Mouse (Mus musculus) 3134 (cell line): Measurements from ENCODE around the gene Snd1.

Experiments used
- DNase-seq: peaks from one replicate; pipeline ENCODE4 v3.0.0-alpha.2; 2011; ENCODE audit warnings: low spot score; ENCODE audit not compliant: insufficient read length; ENCODE audit errors: extremely low read depth

The Snd1 gene

GRCm38 (mm10) chr6:28588494-28589171 lies 113.7 kb downstream of the Snd1 start:
- no peak for DNase-seq

GRCm38 (mm10) chr6:28592323-28592893 lies 117.5 kb downstream of the Snd1 start:
- no peak for DNase-seq

- no peak for DNase-seq
These were observed 118.8 kb downstream of the Snd1 start for GRCm38 (mm10) chr6:28593708-28594107.

- DNase-seq, result no peak
These were observed 119.8 kb downstream of the Snd1 start for GRCm38 (mm10) chr6:28594759-28595158.

GRCm38 (mm10) chr6:28595231-28595630 lies 120.3 kb downstream of the Snd1 start:
- no peak for DNase-seq

- no peak for DNase-seq
These were observed 122.3 kb downstream of the Snd1 start for GRCm38 (mm10) chr6:28597266-28597665.

GRCm38 (mm10) chr6:28599120-28599519 lies 124.2 kb downstream of the Snd1 start:
- no peak for DNase-seq

GRCm38 (mm10) chr6:28600404-28600803 lies 125.5 kb downstream of the Snd1 start:
- DNase-seq, result no peak

- DNase-seq, result no peak
These were observed 128.5 kb downstream of the Snd1 start for GRCm38 (mm10) chr6:28603401-28603800.

- no peak for DNase-seq
These were observed 128.9 kb downstream of the Snd1 start for GRCm38 (mm10) chr6:28603823-28604222.

GRCm38 (mm10) chr6:28609291-28609690 lies 134.4 kb downstream of the Snd1 start:
- no peak for DNase-seq

GRCm38 (mm10) chr6:28610127-28610526 lies 135.2 kb downstream of the Snd1 start:
- no peak for DNase-seq

GRCm38 (mm10) chr6:28613441-28613840 lies 138.5 kb downstream of the Snd1 start:
- no peak for DNase-seq

GRCm38 (mm10) chr6:28614856-28615255 lies 139.9 kb downstream of the Snd1 start:
- no peak for DNase-seq

- no peak for DNase-seq
These were observed 140.5 kb downstream of the Snd1 start for GRCm38 (mm10) chr6:28615408-28615807.

GRCm38 (mm10) chr6:28615966-28616365 lies 141.0 kb downstream of the Snd1 start:
- no peak for DNase-seq

GRCm38 (mm10) chr6:28618299-28618698 lies 143.4 kb downstream of the Snd1 start:
- DNase-seq, result no peak

GRCm38 (mm10) chr6:28618751-28619153 lies 143.8 kb downstream of the Snd1 start:
- DNase-seq, result no peak

GRCm38 (mm10) chr6:28621431-28621830 lies 146.5 kb downstream of the Snd1 start:
- DNase-seq, result no peak

GRCm38 (mm10) chr6:28621961-28622360 lies 147.0 kb downstream of the Snd1 start:
- no peak for DNase-seq

- no peak for DNase-seq
These were observed 147.6 kb downstream of the Snd1 start for GRCm38 (mm10) chr6:28622522-28622921.

GRCm38 (mm10) chr6:28622963-28623362 lies 148.0 kb downstream of the Snd1 start:
- no peak for DNase-seq

- DNase-seq, result no peak
These were observed 153.5 kb downstream of the Snd1 start for GRCm38 (mm10) chr6:28628408-28628807.
